Mouse (Mus musculus): ENCODE data around the gene Hist1h2be. TPM values are rescaled to one million over a fixed set of nuclear protein-coding genes. Genes with fewer than 3 reads are reported as not detected.
"Not testable (repeated sequence)": the region's sequence is repeated elsewhere in the genome, so short reads cannot be mapped to it uniquely, and the experiment has no call there.

The Hist1h2be gene
- 2.6 and 2.9 TPM in 2 replicates for polyA plus RNA-seq (2015; fragmentation: Nextera tagmentation; extraction: Ambion mirVana)

DNA sequence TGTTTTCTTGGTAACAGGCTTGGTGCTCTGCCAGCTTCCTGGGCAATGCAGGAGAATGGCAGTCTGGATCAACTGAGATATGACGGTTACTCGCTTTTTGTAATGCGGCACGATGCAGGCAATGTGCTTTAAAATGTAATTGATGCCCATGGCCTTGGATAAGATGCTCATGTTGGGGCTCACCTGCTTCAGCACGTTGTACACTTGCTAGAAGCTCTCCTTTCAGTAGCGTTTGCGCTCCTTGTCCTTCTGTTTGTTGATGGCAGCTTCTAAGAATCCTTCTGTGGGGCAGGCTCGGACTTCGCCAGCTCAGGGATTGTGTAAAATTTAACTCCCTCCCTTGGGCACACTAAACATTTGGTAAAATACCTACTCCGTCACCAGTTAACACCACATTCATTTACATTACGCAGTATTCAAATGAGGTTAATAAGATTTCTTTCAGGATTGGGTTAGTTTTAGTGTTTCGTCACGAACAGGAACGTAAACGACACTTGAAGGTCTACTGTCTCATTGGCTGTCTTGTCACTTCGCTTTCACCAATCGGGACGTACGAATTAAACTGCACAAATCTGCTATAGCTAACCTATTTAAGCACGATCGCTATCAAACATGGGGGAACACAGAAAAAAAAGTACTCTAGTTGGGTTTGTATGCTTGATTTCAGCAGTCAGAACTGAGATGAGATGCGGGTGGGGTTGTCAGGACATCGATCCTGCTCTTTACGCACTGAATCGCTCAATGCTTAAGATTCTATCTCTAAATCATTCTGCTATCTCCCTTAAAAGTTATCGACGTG, at the start of gene Hist1h2be:
Hist1h2be (minus strand) TSS at position 392 of the 799 bp plus-strand sequence.
- H3K27me3 ChIP-seq = no peaks in the 10 kb centered on the region
- peak within 1 kb of the TSS; percentile 68 for H3K4me3 ChIP-seq
- ATAC-seq = peak; percentile 92
- peaks cover 21% of the 10 kb centered on the region for H3K4me1 ChIP-seq
- no peaks in the 10 kb centered on the region for H3K36me3 ChIP-seq (ENCODE audit: poor library complexity, severe bottlenecking)
- H3K9ac ChIP-seq = peak within 1 kb of the TSS; percentile 97
- no peaks in the 10 kb centered on the region for H3K9me3 ChIP-seq (replicated peaks)
- peak within 1 kb of the TSS; percentile 91 for H3K4me2 ChIP-seq
- whole genome bisulfite sequencing = under 1% methylated on average over 27 of the region's 27 CpGs
- peak within 1 kb of the TSS; percentile 98 for H3K27ac ChIP-seq

DNA sequence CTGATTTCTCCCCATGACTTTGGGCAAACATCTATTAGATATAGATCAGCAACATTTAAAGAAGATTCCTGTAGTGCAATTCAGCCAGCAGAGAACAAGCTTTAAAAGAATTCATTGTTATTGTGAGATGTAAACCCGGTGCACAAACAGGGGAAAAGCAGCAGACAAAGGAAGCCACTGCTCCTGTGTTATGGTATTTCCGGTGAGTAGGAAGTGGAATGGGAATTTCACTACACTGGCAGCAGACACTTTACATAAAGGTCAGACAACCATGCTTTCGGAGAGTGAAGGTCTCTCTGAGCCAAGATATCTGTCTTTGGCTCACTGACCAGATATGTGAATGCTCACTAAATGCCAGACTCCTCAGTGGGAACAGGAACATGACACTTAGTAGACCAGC, 41.6 kb upstream of the Hist1h2be start:
- no peaks in the 10 kb centered on the region for H3K36me3 ChIP-seq (ENCODE audit: poor library complexity, severe bottlenecking)
- no peaks in the 10 kb centered on the region for H3K9me3 ChIP-seq (replicated peaks)
- no peak overlapping the region for H3K4me3 ChIP-seq
- H3K27me3 ChIP-seq = no peaks in the 10 kb centered on the region
- 75% methylated on average over 3 of the region's 3 CpGs for WGBS
- H3K4me1 ChIP-seq = no peaks in the 10 kb centered on the region
- no peak overlapping the region for H3K27ac ChIP-seq
- H3K4me2 ChIP-seq = no peak overlapping the region
- H3K9ac ChIP-seq = no peak overlapping the region
- no peak for ATAC-seq

DNA sequence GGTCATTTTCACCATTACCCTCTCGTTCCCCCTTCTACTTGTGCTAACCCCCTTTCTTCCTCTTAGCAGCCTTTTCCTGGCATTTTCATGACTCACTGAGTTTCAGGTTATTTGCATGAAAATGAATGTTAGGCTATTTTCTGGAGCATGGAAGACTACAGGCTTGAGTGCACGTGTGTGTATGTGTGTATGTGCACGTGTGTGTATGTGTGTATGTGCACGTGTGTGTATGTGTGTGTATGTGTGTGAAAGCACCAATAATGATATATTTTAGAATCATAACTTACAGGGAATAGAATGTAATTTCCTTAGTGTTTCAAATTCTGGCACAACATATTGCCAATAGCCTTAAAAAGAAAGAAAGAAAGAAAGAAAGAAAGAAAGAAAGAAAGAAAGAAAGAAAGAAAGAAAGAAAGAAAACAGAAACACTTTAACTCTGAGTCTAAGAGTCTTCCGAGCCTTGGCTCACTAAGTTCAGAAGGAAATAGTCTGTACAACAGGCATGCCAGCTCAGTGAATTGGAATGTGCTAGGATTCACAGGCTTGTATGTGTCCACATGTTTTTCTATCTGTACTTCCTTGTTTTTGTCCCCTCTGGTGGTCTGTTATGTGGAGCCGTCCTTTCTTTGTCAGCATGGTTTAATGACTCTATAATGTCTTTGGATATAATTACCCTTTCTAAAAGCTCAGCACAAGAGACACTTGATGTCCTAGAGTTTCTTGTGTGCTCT, 38.9 kb upstream of the Hist1h2be start:
- H3K27ac ChIP-seq = no peak overlapping the region
- no peaks in the 10 kb centered on the region for H3K9me3 ChIP-seq (replicated peaks)
- no peaks in the 10 kb centered on the region for H3K27me3 ChIP-seq
- no peaks in the 10 kb centered on the region for H3K36me3 ChIP-seq (ENCODE audit: poor library complexity, severe bottlenecking)
- H3K4me2 ChIP-seq = no peak overlapping the region
- WGBS = 72% methylated on average over 6 of the region's 6 CpGs
- H3K9ac ChIP-seq = no peak overlapping the region
- ATAC-seq = no peak
- H3K4me3 ChIP-seq = no peak overlapping the region
- no peaks in the 10 kb centered on the region for H3K4me1 ChIP-seq

DNA sequence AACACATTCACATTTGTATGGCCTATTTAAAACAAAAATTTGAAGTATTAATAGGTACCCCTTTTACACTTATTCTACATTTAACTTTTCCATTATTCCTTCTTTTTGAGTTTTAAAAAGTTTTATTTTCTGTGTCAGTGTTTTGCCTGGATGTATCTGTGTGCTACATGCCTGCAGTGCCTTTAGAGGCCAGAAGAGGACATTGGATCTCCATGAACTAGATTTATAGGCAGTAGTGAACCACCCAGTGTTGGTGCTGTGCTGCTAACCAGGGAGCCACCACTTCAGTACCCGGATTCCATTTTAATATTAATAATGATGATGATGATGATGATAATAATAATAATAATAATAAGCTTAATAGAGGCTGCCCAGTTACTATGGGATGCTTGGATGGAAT, 9.7 kb upstream of the Hist1h2be start:
- ATAC-seq = no peak
- no peaks in the 10 kb centered on the region for H3K27me3 ChIP-seq
- H3K9me3 ChIP-seq (replicated peaks) = no peaks in the 10 kb centered on the region
- H3K4me3 ChIP-seq = no peak overlapping the region
- no peak overlapping the region for H3K27ac ChIP-seq
- H3K4me2 ChIP-seq = no peak overlapping the region
- H3K36me3 ChIP-seq (ENCODE audit: poor library complexity, severe bottlenecking) = no peaks in the 10 kb centered on the region
- 47% methylated on average over 1 of the region's 1 CpGs for WGBS
- no peaks in the 10 kb centered on the region for H3K4me1 ChIP-seq
- no peak overlapping the region for H3K9ac ChIP-seq

DNA sequence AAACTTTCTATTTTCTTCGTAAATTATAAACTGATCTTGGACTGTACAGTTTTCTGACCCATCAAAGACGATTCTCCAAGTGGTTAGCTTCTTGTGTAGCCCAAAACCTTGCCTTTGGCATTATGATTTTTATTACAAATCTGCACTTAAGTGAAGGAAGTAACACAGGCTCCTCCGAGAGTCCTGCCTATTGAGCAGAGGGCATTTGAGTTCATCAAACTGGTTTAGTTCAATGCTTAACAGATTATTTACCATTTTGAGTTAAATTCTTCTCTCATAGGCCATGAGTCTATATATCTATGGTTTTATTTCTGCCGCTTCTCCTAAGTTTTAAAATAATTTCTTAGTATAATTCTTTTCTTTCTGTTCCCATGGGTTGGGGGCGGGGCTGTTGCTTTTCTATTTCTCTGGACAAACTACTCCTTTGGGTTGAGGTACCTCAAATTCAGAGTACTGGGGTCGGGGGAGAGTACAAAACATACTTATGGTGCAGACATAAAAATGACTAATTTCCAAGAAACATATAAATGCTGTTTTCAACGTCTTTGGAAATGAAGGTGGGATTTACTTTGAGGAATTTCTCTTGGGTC, 2.0 kb upstream of the Hist1h2be start:
- Histone ChIP-seq H3K4me1 (peaks cover 21% of the 10 kb centered on the region), H3K27ac (peak overlapping the region; percentile 98), H3K9me3 (replicated peaks) (no peaks in the 10 kb centered on the region), H3K4me3 (peak overlapping the region; percentile 68), H3K4me2 (peak overlapping the region; percentile 91), H3K27me3 (no peaks in the 10 kb centered on the region), H3K9ac (peak overlapping the region; percentile 97), H3K36me3 (ENCODE audit: poor library complexity, severe bottlenecking) (no peaks in the 10 kb centered on the region)
- WGBS = 25% methylated on average over 7 of the region's 7 CpGs
- ATAC-seq = no peak

DNA sequence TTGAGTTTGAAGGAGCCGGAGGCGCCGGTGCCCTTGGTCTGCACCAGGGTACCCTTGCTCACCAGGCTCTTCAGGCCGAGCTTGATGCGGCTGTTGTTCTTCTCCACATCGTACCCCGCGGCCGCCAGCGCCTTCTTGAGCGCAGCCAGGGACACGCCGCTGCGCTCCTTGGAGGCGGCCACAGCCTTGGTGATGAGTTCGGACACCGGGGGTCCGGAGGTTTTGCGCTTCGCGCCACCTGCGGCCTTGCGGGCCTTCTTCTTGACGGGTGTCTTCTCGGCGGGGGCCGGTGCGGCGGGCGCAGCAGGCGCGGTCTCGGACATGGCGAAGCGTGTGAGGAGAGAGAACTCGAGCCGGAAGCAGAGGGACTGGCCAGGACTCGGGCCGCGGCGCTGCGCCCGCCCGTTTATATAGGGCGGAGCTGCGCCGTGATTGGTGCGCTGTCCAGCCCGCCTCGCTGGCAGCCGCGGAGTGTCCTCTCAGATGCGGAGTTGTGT, 1.3 kb upstream of the Hist1h2be start, which contains the start of gene Hist1h1e:
Hist1h1e (minus strand) TSS at position 384 of the 497 bp plus-strand sequence.
- not testable (repeated sequence) for H3K36me3 ChIP-seq (ENCODE audit: poor library complexity, severe bottlenecking); H3K9me3 ChIP-seq (replicated peaks); H3K27me3 ChIP-seq
- peak; percentile 91 for ATAC-seq
- Histone ChIP-seq H3K4me1 (peaks cover 21% of the 10 kb centered on the region), H3K27ac (peak within 1 kb of the TSS; percentile 98), H3K4me2 (peak within 1 kb of the TSS; percentile 91), H3K9ac (peak within 1 kb of the TSS; percentile 97), H3K4me3 (peak within 1 kb of the TSS; percentile 68)
- 0% methylated on average over 53 of the region's 53 CpGs for WGBS

DNA sequence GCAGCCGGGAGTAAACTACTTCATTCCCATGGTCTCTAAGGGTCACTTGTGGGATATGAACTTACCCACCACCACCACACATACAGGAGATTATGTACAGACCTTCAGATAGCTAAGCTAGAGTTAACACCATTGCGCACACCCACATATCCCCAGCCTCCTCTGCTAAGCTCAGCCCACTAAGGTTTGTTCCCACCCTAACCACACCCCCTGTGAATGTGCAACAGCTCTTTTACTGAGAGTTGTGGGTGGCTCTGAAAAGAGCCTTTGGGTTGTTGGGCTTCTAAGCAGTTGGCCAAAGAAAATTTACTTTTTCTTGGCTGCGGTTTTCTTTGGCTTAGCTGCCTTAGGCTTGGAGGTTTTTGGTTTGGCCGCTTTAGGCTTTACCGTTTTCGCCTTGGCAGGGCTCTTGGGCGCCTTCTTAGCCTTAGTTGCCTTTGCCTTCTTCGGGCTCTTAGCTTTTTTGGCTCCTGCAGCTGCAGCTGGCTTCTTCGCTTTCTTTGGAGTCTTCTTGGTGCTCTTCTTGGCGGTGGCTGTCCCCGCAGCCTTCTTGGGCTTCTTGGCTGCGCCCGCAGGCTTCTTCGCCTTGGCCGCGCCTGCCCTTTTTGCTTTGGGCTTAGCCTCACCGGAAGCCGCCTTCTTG, 729 bp upstream of the Hist1h2be start:
- H3K36me3 ChIP-seq (ENCODE audit: poor library complexity, severe bottlenecking) = no peaks in the 10 kb centered on the region
- H3K4me3 ChIP-seq = peak overlapping the region; percentile 68
- ATAC-seq = peak; percentile 87
- peak overlapping the region; percentile 98 for H3K27ac ChIP-seq
- H3K9ac ChIP-seq = peak overlapping the region; percentile 97
- under 1% methylated on average over 18 of the region's 18 CpGs for whole genome bisulfite sequencing
- H3K4me1 ChIP-seq = peaks cover 21% of the 10 kb centered on the region
- H3K4me2 ChIP-seq = peak overlapping the region; percentile 91
- H3K27me3 ChIP-seq = no peaks in the 10 kb centered on the region
- H3K9me3 ChIP-seq (replicated peaks) = no peaks in the 10 kb centered on the region

DNA sequence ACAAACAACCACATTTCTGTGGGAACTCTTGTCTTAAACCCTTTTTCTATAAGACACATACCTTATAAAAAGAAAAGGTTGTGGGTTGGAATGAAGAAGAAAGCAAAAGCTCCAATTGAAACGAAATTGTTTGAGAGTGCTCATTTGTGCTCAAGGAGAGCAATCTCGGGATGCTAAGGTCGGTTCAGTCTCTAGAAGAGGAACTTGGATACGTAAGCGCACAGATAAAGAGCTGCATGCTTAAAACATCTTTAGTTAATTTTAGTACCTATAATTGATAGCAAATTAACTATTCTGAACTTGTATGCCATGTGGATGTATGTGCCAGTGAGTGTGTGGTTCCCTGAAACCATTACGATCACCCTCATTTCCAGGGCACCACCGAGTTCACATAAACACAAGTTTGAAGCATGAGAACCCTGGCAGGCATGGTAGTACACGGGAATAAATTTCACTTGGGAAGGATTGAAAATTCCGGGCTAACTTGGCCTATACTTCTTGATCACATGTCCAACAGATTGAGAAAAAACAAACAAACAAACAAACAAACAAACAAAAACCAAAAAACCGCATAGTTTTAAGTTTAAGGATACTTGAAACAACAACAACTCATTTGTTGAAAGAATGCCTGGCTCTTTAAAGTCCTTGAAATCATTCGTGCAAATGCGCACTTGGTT, 730 bp downstream of the Hist1h2be start:
- 45% methylated on average over 12 of the region's 12 CpGs for WGBS
- ATAC-seq = no peak
- H3K36me3 ChIP-seq (ENCODE audit: poor library complexity, severe bottlenecking) = no peaks in the 10 kb centered on the region
- H3K9me3 ChIP-seq (replicated peaks) = no peaks in the 10 kb centered on the region
- H3K27me3 ChIP-seq = no peaks in the 10 kb centered on the region
- peak overlapping the region; percentile 98 for H3K27ac ChIP-seq
- H3K9ac ChIP-seq = peak overlapping the region; percentile 75
- H3K4me3 ChIP-seq = peak overlapping the region; percentile 68
- H3K4me1 ChIP-seq = peaks cover 21% of the 10 kb centered on the region
- peak overlapping the region; percentile 91 for H3K4me2 ChIP-seq

DNA sequence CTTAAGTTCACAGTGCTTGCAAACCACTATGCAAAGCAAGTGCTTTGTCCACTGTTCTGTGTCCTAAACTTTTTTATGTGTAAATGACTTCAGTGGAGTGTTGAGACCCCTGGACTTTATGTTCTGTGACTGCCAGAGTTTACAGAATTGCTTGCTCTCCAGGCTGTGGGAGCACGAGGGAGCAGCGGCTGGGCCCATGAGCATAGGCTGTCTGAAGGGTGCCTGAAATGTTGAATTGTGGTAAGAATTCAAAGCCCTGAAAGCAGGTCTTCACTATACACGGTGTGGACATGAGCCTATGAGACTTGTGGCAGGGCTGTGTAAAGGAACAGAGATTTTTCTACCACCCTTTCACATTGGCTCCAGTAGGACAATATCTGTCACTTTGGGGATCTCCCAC, 9.3 kb downstream of the Hist1h2be start:
- H3K4me3 ChIP-seq = no peak overlapping the region
- no peaks in the 10 kb centered on the region for H3K4me1 ChIP-seq
- H3K36me3 ChIP-seq (ENCODE audit: poor library complexity, severe bottlenecking) = no peaks in the 10 kb centered on the region
- no peak for ATAC-seq
- no peak overlapping the region for H3K27ac ChIP-seq
- no peak overlapping the region for H3K4me2 ChIP-seq
- no peaks in the 10 kb centered on the region for H3K27me3 ChIP-seq
- H3K9ac ChIP-seq = no peak overlapping the region
- no peaks in the 10 kb centered on the region for H3K9me3 ChIP-seq (replicated peaks)
- WGBS = 93% methylated on average over 3 of the region's 3 CpGs

DNA sequence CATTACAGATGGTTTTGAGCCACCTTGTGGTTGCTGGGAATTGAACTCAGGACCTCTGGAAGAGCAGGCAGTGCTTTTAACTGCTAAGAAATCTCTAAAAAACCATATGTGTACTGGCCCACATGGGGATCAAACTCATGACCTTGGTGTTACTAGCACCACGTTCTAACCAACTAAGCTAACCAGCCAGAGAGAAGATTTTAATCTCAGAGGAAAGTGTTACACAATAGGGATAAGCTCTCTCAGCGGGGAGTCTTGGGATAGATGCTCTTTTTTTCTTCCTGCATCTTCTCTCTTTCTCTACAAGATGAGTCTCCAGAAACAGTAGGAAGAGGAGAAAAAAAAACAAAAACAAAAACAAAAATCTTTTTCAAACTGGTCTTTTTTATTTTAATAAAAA, 10.5 kb downstream of the Hist1h2be start:
- H3K4me3 ChIP-seq = no peak overlapping the region
- H3K4me1 ChIP-seq = no peaks in the 10 kb centered on the region
- no peaks in the 10 kb centered on the region for H3K36me3 ChIP-seq (ENCODE audit: poor library complexity, severe bottlenecking)
- no peak overlapping the region for H3K27ac ChIP-seq
- H3K9ac ChIP-seq = no peak overlapping the region
- 60% methylated on average over 2 of the region's 2 CpGs for WGBS
- no peaks in the 10 kb centered on the region for H3K9me3 ChIP-seq (replicated peaks)
- H3K4me2 ChIP-seq = no peak overlapping the region
- H3K27me3 ChIP-seq = no peaks in the 10 kb centered on the region
- no peak for ATAC-seq

DNA sequence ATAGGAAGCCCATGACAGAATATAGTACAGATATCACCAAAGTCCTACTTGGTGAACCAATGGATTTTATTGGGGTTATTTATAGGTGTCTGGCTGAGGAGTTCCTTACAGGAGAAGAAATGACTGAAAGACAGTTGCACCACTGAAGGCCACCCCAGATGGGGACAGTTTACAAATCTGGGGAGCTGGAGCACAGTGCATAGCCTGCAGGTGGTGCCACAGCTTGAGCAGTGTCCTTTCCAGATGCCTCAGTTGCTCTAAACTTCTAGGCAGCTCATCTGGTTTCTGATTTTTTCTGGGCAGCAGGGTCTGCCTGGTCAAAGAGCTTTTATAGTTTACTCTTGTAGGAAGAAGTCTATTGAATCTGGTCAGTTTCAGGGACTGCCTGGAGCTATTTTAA, 11.1 kb downstream of the Hist1h2be start:
- Histone ChIP-seq H3K27ac (no peak overlapping the region), H3K36me3 (ENCODE audit: poor library complexity, severe bottlenecking) (no peaks in the 10 kb centered on the region), H3K4me3 (no peak overlapping the region), H3K27me3 (no peaks in the 10 kb centered on the region), H3K4me1 (no peaks in the 10 kb centered on the region), H3K9me3 (replicated peaks) (no peaks in the 10 kb centered on the region), H3K4me2 (no peak overlapping the region), H3K9ac (no peak overlapping the region)
- no peak for ATAC-seq
